In the genomic region with DNA sequence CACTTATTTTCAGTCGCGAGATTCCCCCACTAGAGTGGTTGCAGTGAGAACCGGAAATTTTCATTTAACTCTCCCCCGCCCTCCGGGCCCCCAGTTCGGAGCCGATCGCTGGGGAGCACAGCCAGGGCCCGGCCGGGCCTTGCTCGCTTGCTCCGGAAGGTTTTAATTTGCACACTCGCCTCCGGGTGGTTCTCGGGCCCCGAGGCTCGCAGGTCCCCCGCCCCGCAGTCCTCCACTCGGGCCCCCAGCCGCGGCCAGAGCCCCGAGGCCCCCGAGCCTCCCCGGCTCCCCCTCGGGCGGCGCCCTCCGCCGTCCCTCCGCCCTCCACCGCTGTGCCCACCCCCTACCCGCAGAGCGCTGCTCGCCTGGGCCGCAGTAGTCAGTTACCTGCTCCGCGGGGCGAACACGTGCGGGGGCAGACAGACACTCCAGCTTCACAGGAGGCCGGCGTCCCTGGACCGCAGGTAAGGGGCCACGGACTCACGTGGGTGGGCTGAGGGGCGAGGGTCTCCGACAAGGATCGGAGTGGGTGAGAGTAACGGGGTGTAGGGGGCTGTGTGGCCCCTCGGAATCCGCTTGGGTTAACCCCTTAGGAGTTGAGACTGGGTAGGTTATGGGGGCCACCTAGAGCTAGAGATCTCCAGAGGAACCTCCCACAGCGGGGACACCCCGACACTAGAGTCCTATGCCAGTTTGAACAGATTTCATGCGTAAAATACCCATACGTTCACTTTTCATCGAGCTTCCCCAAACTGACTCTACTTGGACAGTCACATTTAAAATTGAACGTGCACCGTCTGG, we compare ENCODE assay signal across 7 mouse cellular contexts. TPM values are rescaled to one million over a fixed set of nuclear protein-coding genes. Genes with fewer than 3 reads are reported as not detected.
DNase-seq lines count a peak whose midpoint lies in the region; ATAC-seq and TF ChIP-seq lines count a peak whose summit lies in the region.

A gene (plus strand): TSS at position 375 of the 801 bp plus-strand sequence.

- no peak for TF ChIP-seq CTCF in gastrocnemius, adult 2 months (IDR thresholded peaks at IDR 0.05)

- H3K27me3 ChIP-seq in hindbrain, embryonic 16.5 days (replicated peaks; ENCODE audit: control insufficient read depth, insufficient read depth, low read length) = peaks cover 13% of the 10 kb centered on the region

- no peaks in the 10 kb centered on the region for H3K36me3 ChIP-seq in hindbrain, embryonic 16.5 days (ENCODE audit: control insufficient read depth, insufficient read depth, low read length)

- peak within 1 kb of the TSS; percentile 74 for H3K27ac ChIP-seq in gastrocnemius, adult 2 months
- peak within 1 kb of the TSS; percentile 74 for H3K27ac ChIP-seq in hindbrain, embryonic 16.5 days (ENCODE audit: low read depth, low read length)

- peak within 1 kb of the TSS; percentile 90 for H3K4me3 ChIP-seq in gastrocnemius, adult 2 months
- H3K4me3 ChIP-seq in hindbrain, embryonic 16.5 days (ENCODE audit: low read length) = peak within 1 kb of the TSS; percentile 61

- peak; percentile 66 for DNase-seq in R1 (ENCODE audit: low read depth, low spot score)
- peak; percentile 5 to 7 for DNase-seq in cerebellum, postnatal 36 days
- peak; percentile 36 for DNase-seq in gastrocnemius, adult 2 months
- peak; percentile 22 to 30 for DNase-seq in left cerebral cortex, postnatal 36 days (ENCODE audit: low spot score in 2 of 2)
- DNase-seq in right cerebral cortex, postnatal 25 days = peak; percentile 37

- H3K9me3 ChIP-seq in hindbrain, embryonic 16.5 days (ENCODE audit: control insufficient read depth, low read length) = no peaks in the 10 kb centered on the region

- peak; percentile 41 for ATAC-seq in hindbrain, embryonic 16.5 days
- ATAC-seq in megakaryocyte-erythroid progenitor cell, adult 5-6 weeks (replicated peaks; ENCODE audit: low FRiP score, low TSS enrichment, poor library complexity, severe bottlenecking) = peak; percentile 32

- intact Hi-C loops in gastrocnemius, adult 2 months (cut with DNase I) = loop anchor here (10.0 kb wide), 1 partner anchor 187 kb away; no protein-coding TSS in a partner anchor
- intact Hi-C loops in left cerebral cortex, postnatal 36 days (cut with DNase I) = loop anchor here (5.0 kb wide), 1 partner anchor 41 kb away; no protein-coding TSS in a partner anchor

- peak within 1 kb of the TSS; percentile 74 for H3K9ac ChIP-seq in hindbrain, embryonic 16.5 days (ENCODE audit: low read depth, low read length)

- peaks cover 18% of the 10 kb centered on the region for H3K4me1 ChIP-seq in hindbrain, embryonic 16.5 days (ENCODE audit: control insufficient read depth, insufficient read depth, low read depth, low read length)

- whole genome bisulfite sequencing in hindbrain, embryonic 16.5 days = under 1% methylated on average over 50 of the region's 59 CpGs

- H3K4me2 ChIP-seq in hindbrain, embryonic 16.5 days (ENCODE audit: low read length) = peak within 1 kb of the TSS; percentile 97

RNA-seq across cellular contexts. Expression of the gene that starts here (rescaled TPM):
- total RNA-seq in gastrocnemius, adult 2 months (2021) = 1 to 10 TPM in 1 of 2 experiments, under 1 TPM in 1; 0.92 to 1.2 TPM
- 12.6 and 13.9 TPM in 2 replicates for polyA plus RNA-seq in hindbrain, embryonic 16.5 days (2015; fragmentation: Nextera tagmentation; extraction: Ambion mirVana)
- 1 to 10 TPM; 2.1 to 4.0 TPM for total RNA-seq in left cerebral cortex, postnatal 36 days (2021)
- total RNA-seq in megakaryocyte-erythroid progenitor cell, adult 5-6 weeks (2014; fragmentation: Nextera tagmentation) = 200 and 232 TPM in 2 replicates
- 179 and 188 TPM in 2 replicates for total RNA-seq in megakaryocyte-erythroid progenitor cell, adult 5-6 weeks (2017)

Comparison
In these comparisons a context has a peak if more than half of its experiments do, and no peak if none do; other contexts are left out.
1. Peak in every context shown above with its lines: DNase-seq, ATAC-seq, H3K4me3 ChIP-seq and H3K27ac ChIP-seq.
2. RNA of the gene that starts here (total RNA-seq): 179 to 232 TPM in megakaryocyte-erythroid progenitor cell, adult 5-6 weeks; 2.1 to 4.0 TPM in left cerebral cortex, postnatal 36 days and 0.92 to 1.2 TPM in gastrocnemius, adult 2 months; every median in the first group is over 10 times any median in the second.
3. DNase-seq: peak in every context shown above with its lines; median percentile 66 in R1; 37 in right cerebral cortex, postnatal 25 days; 36 in gastrocnemius, adult 2 months; 26 in left cerebral cortex, postnatal 36 days; 6 in cerebellum, postnatal 36 days.